Mouse (Mus musculus) megakaryocyte, embryonic 14.5 days (primary cell): ENCODE results near the gene 1700025G04Rik.

ENCODE experiments used
- FLI1 ChIP-seq: IDR thresholded peaks from 2 replicates; pipeline ENCODE4 v1.6.1; 2012; ENCODE audit warnings: low read length, inconsistent platforms, mixed read lengths
- GATA1 ChIP-seq: IDR thresholded peaks from 3 replicates; pipeline ENCODE4 v1.6.1; 2012; ENCODE audit warnings: mixed read lengths, low read length, inconsistent platforms, borderline replicate concordance

DNA sequence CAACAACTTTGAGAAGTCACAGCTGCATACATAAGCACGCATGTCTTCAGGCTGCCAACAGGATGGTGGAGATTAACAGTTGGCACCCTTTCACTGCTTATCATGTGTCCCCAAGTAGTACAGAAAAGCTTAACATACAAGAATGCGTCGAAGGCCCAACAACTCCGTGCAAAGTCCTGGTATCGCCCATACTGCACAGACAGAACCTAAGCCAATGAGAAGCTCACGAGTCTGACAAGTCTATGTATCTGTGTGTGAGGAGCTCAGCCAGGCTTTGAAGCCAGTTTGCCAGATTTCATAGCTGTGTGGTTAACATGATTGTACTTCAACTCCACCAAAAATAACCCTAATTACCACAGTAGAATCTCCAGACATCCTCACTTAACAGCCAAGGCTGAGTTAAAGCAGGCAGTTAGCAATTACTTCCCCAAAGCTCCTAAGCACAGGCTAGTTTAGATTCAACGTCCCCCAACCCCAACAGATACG lies 91.2 kb downstream of the 1700025G04Rik start:
- TF ChIP-seq GATA1 (no peak), FLI1 (no peak)
